Mouse (Mus musculus) gonadal fat pad, adult 2 months (tissue): ENCODE data around the gene Cactin. TPM values are rescaled to one million over a fixed set of nuclear protein-coding genes. Genes with fewer than 3 reads are reported as not detected.

ENCODE experiments used
- DNase-seq: peaks from one replicate; pipeline ENCODE4 v3.0.0-alpha.2; 2012; ENCODE audit warnings: low read depth
- polyA plus RNA-seq: library from polyadenylated mRNA; depleted of rRNA; stranded (reverse); fragments of >200 nt; gene quantifications from 2 replicates; pipeline ENCODE4 v1.2.3, GENCODE M21; 2012

The Cactin gene
- polyA plus RNA-seq, 1 experiment, result 24.8 TPM

- DNase-seq, result no peak
These were observed 23.1 kb upstream of the Cactin start for GRCm38 (mm10) chr10:81297845-81298244.

GRCm38 (mm10) chr10:81298369-81299100, 22.4 kb upstream of the Cactin start:
- DNase-seq, result no peak

DNA sequence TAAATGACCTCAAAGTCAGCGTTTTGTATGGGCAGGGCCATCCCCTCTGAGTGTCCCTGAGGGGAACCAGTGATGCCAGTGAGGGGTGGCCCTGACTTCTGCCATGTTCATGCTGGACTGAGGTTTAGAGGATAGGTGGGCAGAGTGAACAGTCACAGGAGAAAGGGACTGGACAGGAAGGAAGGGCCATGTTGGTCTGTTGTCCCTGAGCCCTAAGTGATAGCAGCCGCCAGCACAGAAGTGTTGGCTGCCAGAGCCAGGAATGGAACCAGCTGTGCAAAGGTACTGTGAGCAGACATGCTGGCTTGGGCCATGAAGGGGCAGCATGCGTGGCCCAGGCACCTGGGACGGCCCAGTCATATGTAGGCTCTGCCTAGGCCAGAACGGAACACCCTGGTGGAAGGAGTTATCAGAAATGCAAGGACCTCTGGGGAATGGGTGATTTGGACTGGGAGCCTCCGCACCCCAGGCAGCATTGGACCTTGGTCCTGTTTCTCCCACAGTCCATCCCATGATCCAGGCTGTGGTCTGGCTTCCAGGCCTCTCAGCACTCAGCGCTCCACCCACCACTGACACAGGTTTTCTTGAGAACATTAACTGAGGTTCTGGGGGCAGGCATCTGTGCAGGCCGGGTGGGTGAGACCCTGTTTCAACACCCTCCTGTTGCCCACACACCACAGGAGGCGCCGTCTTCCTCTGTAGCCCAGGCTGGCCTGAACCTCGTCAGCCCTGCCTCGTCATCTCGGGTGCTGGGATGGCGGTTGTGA, 21.1 kb upstream of the Cactin start:
- no peak for DNase-seq

GRCm38 (mm10) chr10:81300352-81300907, 20.5 kb upstream of the Cactin start:
- DNase-seq, result no peak

GRCm38 (mm10) chr10:81301321-81301720, 19.6 kb upstream of the Cactin start:
- DNase-seq, result no peak

DNA sequence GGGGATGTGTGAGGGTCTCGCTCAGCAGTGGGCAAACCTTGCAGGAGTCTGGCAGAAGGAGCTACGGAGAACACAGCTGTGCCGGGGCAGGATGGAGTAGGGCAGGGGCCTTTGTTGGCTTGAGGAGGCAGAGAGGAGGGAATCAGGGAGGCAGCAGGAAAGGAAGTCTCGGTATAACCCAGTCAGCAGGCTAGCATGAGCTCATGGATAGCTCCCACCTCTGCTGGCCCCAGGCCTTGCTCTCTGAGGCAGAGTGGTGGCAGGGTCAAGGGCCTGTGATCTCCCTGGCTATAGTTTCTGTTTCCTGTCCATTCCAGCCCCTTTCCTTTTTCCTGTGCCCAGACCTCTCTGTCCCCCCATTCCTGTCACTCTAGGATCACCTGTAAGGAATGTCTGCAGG, 18.6 kb upstream of the Cactin start:
- DNase-seq, result no peak

- no peak for DNase-seq
These were observed 18.1 kb upstream of the Cactin start for GRCm38 (mm10) chr10:81302781-81303218.

- no peak for DNase-seq
These were observed 17.6 kb upstream of the Cactin start for GRCm38 (mm10) chr10:81303258-81303657.

- DNase-seq, result no peak
These were observed 17.1 kb upstream of the Cactin start for GRCm38 (mm10) chr10:81303761-81304160.

GRCm38 (mm10) chr10:81304597-81305238, 16.2 kb upstream of the Cactin start:
- no peak for DNase-seq

GRCm38 (mm10) chr10:81305663-81306062, 15.2 kb upstream of the Cactin start:
- no peak for DNase-seq

- no peak for DNase-seq
These were observed 14.7 kb upstream of the Cactin start for GRCm38 (mm10) chr10:81306173-81306668.

- no peak for DNase-seq
These were observed 13.8 kb upstream of the Cactin start for GRCm38 (mm10) chr10:81306837-81307682.

- DNase-seq, result no peak
These were observed 11.3 kb upstream of the Cactin start for GRCm38 (mm10) chr10:81309571-81309970.

DNA sequence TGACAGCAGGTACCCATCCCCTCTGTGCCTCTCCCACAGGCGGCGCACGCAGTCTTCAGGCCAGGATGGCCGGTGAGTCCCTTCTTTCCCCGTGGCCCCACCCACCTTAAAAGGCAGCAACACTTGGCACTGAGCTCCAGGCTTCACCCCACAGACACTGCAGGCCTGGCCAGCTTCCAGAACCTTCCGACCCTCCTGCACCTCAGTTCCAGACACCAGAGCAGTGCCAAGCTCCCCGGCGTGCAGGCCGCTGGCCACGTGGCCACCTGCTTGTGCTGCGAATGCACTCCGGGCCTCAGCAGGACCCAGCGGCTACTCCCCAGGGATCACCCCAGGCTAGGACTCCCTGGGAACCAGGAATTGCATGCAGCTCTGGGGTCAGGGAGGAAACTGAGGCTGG, 7.3 kb upstream of the Cactin start:
- no peak for DNase-seq

GRCm38 (mm10) chr10:81314201-81314600, 6.7 kb upstream of the Cactin start:
- DNase-seq, result no peak

DNA sequence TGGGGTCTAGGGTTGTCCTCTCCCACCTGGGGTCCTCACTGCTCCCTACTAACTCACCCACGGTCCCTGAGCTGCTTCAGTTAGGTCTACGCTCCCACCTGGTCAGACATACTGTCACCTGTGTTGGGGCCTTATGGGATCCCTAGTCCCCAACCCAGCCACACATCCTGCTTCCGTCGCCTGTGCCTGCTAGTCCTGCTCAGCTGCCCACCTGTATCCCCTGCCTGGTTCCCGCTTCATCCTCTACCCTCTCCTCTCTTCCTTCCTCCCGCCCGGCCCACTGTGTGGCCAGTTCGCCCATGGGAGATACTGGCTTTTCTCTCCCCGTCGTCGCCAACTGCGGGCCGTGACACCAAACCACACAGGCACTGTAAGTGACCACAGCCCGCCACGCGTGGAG, 5.3 kb upstream of the Cactin start:
- no peak for DNase-seq

DNA sequence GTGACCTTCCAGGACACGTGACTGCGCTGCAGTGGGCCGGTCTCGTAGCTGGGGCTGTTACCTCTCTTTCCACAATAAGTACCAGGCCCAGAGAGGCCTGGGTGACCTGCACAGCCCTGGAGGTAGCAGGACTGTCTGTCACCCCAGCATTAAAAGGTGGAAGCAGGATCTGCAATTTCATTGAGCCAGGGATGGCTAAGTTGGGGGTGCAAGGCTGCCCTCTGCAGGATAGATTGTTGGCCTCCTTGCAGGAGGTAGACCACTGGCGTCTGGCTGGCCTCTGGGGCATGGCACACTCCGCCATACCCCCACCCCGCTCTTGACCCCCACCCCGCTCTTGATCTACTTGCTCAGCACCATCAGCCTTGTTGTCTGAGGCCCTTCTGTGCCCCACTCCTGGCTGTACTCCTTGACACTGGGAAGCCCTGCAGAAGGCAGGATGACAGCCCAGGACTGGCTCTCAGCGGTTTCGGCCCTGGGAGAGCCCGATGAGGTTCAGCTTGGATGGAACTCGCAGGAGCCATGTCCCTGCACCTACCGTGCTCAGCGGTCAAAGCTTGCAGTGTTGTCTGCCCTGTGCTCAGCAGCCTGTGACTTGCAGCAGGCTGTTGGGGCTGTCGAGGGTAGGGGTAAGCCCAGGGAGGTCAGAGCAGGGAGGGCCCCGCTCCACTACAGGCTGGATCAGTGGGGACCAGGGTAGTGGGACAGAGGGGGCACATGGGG, 4.4 kb upstream of the Cactin start:
- DNase-seq, result no peak

DNA sequence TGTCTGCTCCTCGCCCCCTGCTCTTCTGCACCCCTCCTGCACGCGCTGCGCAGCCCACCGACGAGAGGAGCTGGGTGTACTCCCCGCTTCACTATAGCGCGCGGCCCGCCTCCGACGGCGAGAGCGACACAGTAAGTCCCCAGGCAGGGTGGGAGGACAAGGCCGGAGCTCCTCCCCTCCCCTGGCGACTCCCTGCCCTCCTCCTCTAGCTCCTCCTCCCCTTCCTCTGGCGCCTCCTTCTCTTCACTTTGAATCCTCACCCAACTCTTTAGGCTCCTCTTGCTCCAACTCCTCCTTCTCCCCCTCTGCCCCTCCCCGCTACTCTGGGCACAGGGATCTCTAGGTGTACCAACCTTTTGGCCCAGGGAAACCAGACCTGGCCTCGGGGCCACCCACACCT, 3.6 kb upstream of the Cactin start:
- peak; percentile 33 for DNase-seq

DNA sequence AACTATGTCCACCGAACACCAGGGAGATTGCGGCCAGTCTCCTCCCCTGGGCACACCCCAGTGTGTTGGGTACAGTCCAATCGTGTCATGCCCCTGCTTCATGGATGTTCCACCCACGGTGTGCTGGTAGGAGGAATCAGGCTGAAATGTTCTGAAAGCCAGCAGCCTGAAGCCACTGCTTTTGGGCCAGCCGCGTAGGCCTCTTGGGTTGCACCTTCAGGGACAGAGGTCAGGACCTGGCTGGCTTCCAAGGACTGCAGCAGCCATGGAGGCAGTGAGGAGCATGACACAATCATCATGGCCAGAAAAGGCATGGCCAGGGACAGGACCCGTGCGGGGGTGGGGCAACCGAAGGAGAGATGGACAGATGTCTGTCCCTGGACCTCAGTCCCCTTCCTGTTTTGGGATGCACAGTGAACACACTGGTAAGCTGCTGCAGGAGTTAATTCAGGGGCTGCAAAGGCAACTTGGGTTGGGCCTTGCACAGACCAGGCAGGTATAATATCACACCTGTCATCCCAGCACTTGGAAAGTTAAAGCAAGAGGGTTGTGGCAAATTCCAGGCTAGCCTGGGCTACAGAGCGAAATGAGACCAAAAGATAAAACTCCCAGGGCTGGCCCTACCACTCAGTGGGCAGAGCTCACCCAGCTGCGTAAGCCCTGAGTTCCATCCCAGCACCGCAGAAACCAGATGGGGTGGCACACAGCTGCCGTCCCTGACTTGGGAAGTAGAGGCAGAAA, 2.1 kb upstream of the Cactin start:
- DNase-seq, result peak; percentile 36
